Mouse (Mus musculus) hindbrain, embryonic 14.5 days (tissue): ENCODE measurements around the gene Trpv5. TPM values are rescaled to one million over a fixed set of nuclear protein-coding genes. Genes with fewer than 3 reads are reported as not detected.

ENCODE experiments used
- ATAC-seq: fragments of 200-750 bp; cut with Nextera tagmentation; 2 replicates; pipeline ENCODE4 v1.8.0; 2017; ENCODE audit warnings: moderate number of reproducible peaks, mild to moderate bottlenecking, moderate TSS enrichment, moderate library complexity; ENCODE audit not compliant: low FRiP score
- DNase-seq: peaks from one replicate; pipeline ENCODE4 v3.0.0-alpha.2; 2015; ENCODE audit warnings: low spot score
- H3K27ac ChIP-seq: fragments of 300-500 bp; sonication (generic); 2 replicates; pipeline ENCODE4 v1.5.1; 2014; ENCODE audit warnings: mild to moderate bottlenecking, moderate library complexity
- H3K27me3 ChIP-seq: fragments of 300-500 bp; sonication (generic); 2 replicates; pipeline ENCODE4 v1.6.1; 2014; ENCODE audit warnings: mild to moderate bottlenecking, low read length, mixed read lengths; ENCODE audit not compliant: control insufficient read depth, insufficient read depth
- H3K36me3 ChIP-seq: fragments of 300-500 bp; sonication (generic); replicated peaks from 2 replicates; pipeline ENCODE4 v1.6.1; 2014; ENCODE audit not compliant: control insufficient read depth, insufficient read depth
- H3K4me1 ChIP-seq: fragments of 300-500 bp; sonication (generic); replicated peaks from 2 replicates; pipeline ENCODE4 v1.6.1; 2014; ENCODE audit warnings: antibody characterized with exemption, low read length, mixed read lengths; ENCODE audit not compliant: control insufficient read depth, insufficient read depth
- H3K4me2 ChIP-seq: fragments of 300-500 bp; sonication (generic); replicated peaks from 2 replicates; pipeline ENCODE4 v1.6.1; 2014; ENCODE audit warnings: mild to moderate bottlenecking, moderate library complexity
- H3K4me3 ChIP-seq: fragments of 300-500 bp; sonication (generic); replicated peaks from 2 replicates; pipeline ENCODE4 v1.5.1; 2014; ENCODE audit warnings: mild to moderate bottlenecking, low read length
- H3K9ac ChIP-seq: fragments of 300-500 bp; sonication (generic); 2 replicates; pipeline ENCODE4 v1.6.1; 2014
- H3K9me3 ChIP-seq: fragments of 300-500 bp; sonication (generic); 2 replicates; pipeline ENCODE4 v1.6.1; 2016; ENCODE audit warnings: low read length; ENCODE audit not compliant: control insufficient read depth
- WGBS: fragments of 180-500 bp; shearing (Covaris S2); extraction: QIAGEN DNeasy Blood & Tissue Kit; methylation state at CpG from one replicate; pipeline ENCODE4 v1.1.7; 2014; 5-methylcytosine and 5-hydroxymethylcytosine counted together
- polyA plus RNA-seq: library from polyadenylated mRNA; unstranded; fragments of >200 nt; fragmentation: Nextera tagmentation; extraction: Ambion mirVana; gene quantifications from 2 replicates; pipeline ENCODE4 v1.2.1, GENCODE M21; 2014

Trpv5 gene
- polyA plus RNA-seq, 1 experiment from 2014 or later: not detected

GRCm38 (mm10) chr6:41646220-41646619, 34.3 kb downstream of the Trpv5 start:
- no peak overlapping the region for H3K27ac ChIP-seq
- ATAC-seq: no peak
- H3K4me2 ChIP-seq: no peak overlapping the region
- H3K9ac ChIP-seq: no peak overlapping the region
- WGBS: 91% methylated on average over 3 of the region's 3 CpGs
- H3K4me3 ChIP-seq: no peak overlapping the region
- no peaks in the 10 kb centered on the region for H3K9me3 ChIP-seq
- no peak for DNase-seq
- H3K4me1 ChIP-seq: no peaks in the 10 kb centered on the region
- no peaks in the 10 kb centered on the region for H3K27me3 ChIP-seq
- no peaks in the 10 kb centered on the region for H3K36me3 ChIP-seq

- H3K27me3 ChIP-seq: no peaks in the 10 kb centered on the region
Measured at GRCm38 (mm10) chr6:41643227-41643626, 37.3 kb downstream of the Trpv5 start.

GRCm38 (mm10) chr6:41642765-41643164, 37.8 kb downstream of the Trpv5 start:
- DNase-seq (no peak), ATAC-seq (no peak)
- Histone ChIP-seq H3K4me3 (no peak overlapping the region), H3K9ac (no peak overlapping the region), H3K27ac (no peak overlapping the region), H3K4me2 (no peak overlapping the region), H3K4me1 (no peaks in the 10 kb centered on the region), H3K27me3 (no peaks in the 10 kb centered on the region), H3K36me3 (no peaks in the 10 kb centered on the region), H3K9me3 (no peaks in the 10 kb centered on the region)
- WGBS: 90% methylated on average over 4 of the region's 4 CpGs

More at GRCm38 (mm10) chr6:41643227-41643626, 37.3 kb downstream of the Trpv5 start:
- Histone ChIP-seq H3K9me3 (no peaks in the 10 kb centered on the region), H3K9ac (no peak overlapping the region), H3K4me3 (no peak overlapping the region), H3K27ac (no peak overlapping the region), H3K4me1 (no peaks in the 10 kb centered on the region), H3K36me3 (no peaks in the 10 kb centered on the region), H3K4me2 (no peak overlapping the region)
- 90% methylated on average over 3 of the region's 3 CpGs for WGBS
- DNase-seq: no peak
- ATAC-seq: no peak

DNA sequence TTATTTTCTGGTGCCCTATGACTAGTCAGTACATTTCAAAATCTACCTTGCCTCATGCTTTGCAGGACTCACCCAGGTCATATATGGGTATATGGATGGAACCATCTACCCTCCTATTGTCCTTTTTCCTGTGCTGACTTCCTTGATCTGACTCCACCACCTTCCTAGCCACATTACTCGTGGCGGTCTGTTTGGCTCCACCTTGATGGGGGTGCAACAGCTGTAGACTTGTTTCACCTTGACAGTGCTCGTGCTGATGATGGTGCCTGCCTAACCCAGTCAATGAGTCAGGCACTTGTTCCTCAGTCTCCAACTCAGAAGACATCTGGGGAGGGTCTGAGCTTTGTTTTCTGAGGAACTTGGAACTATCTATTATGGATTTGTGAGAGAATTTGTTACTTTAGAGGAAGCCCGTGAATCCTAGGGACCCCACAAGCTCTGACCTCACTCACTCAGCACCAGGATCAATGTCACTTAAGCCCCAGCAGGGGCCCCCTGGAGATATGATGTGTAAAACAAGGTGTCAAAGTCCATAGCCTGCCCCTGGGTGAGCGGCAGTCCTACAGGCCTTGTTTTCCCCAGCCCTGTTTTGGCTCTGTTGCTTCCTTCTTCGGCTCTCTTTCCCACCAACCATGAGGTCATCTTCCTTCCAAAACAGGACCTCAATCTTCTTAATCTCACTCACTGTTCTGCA, 39.2 kb downstream of the Trpv5 start:
- Histone ChIP-seq H3K4me1 (no peaks in the 10 kb centered on the region), H3K9me3 (no peaks in the 10 kb centered on the region), H3K4me2 (no peak overlapping the region), H3K9ac (no peak overlapping the region), H3K4me3 (no peak overlapping the region), H3K27me3 (no peaks in the 10 kb centered on the region), H3K27ac (no peak overlapping the region), H3K36me3 (no peaks in the 10 kb centered on the region)
- 80% methylated on average over 6 of the region's 6 CpGs for WGBS
- ATAC-seq: no peak
- DNase-seq: no peak

DNA sequence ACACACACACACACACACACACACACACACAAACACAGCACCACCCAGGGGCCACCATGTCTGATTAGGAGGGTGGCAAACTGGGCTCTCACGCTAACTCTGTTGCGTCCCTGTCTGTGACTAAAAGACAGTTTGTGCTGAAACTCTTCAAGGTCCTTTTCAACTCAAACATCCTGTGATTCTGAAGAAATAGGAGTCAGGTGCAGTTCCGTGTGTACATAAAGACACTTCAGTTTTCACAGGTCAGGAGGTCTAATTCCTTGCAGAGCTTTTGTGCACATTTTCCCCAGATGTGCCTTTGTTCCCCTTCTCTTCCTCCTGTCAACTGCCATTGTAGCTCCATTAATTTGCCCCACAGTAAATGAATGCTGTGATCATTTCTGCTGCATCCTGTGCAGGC, 40.1 kb downstream of the Trpv5 start:
- WGBS: 54% methylated on average over 3 of the region's 3 CpGs
- Histone ChIP-seq H3K4me3 (no peak overlapping the region), H3K36me3 (no peaks in the 10 kb centered on the region), H3K9ac (no peak overlapping the region), H3K27me3 (no peaks in the 10 kb centered on the region), H3K4me2 (no peak overlapping the region), H3K4me1 (no peaks in the 10 kb centered on the region), H3K9me3 (no peaks in the 10 kb centered on the region), H3K27ac (no peak overlapping the region)
- no peak for ATAC-seq
- no peak for DNase-seq

- ATAC-seq (no peak), DNase-seq (no peak)
- H3K36me3 ChIP-seq: no peaks in the 10 kb centered on the region
- no peaks in the 10 kb centered on the region for H3K27me3 ChIP-seq
- no peaks in the 10 kb centered on the region for H3K9me3 ChIP-seq
- no peak overlapping the region for H3K9ac ChIP-seq
- H3K4me1 ChIP-seq: no peaks in the 10 kb centered on the region
- H3K4me2 ChIP-seq: no peak overlapping the region
- H3K4me3 ChIP-seq: no peak overlapping the region
- WGBS: 85% methylated on average over 6 of the region's 6 CpGs
- H3K27ac ChIP-seq: no peak overlapping the region
Measured at GRCm38 (mm10) chr6:41637927-41638506, 42.6 kb downstream of the Trpv5 start.

- H3K4me3 ChIP-seq: no peak overlapping the region
- peak; percentile 29 for DNase-seq
- no peak overlapping the region for H3K4me2 ChIP-seq
- no peaks in the 10 kb centered on the region for H3K4me1 ChIP-seq
- no peaks in the 10 kb centered on the region for H3K27me3 ChIP-seq
- no peak for ATAC-seq
- 14% methylated on average over 1 of the region's 1 CpGs for WGBS
- no peaks in the 10 kb centered on the region for H3K36me3 ChIP-seq
- no peaks in the 10 kb centered on the region for H3K9me3 ChIP-seq
- H3K27ac ChIP-seq: no peak overlapping the region
- H3K9ac ChIP-seq: no peak overlapping the region
Measured at GRCm38 (mm10) chr6:41637393-41637792, 43.2 kb downstream of the Trpv5 start.

- Histone ChIP-seq H3K9me3 (no peaks in the 10 kb centered on the region), H3K9ac (no peak within 1 kb of the TSS), H3K36me3 (no peaks in the 10 kb centered on the region), H3K27ac (no peak within 1 kb of the TSS), H3K4me3 (no peak within 1 kb of the TSS), H3K27me3 (no peaks in the 10 kb centered on the region), H3K4me2 (no peak within 1 kb of the TSS), H3K4me1 (no peaks in the 10 kb centered on the region)
- 28% methylated on average over 5 of the region's 5 CpGs for WGBS
- DNase-seq (no peak), ATAC-seq (no peak)
Measured at GRCm38 (mm10) chr6:41636178-41636577, 44.4 kb downstream of the Trpv5 start, which contains the start of gene Trpv6. Gene Trpv6 (minus strand): TSS chr6:41636405.

DNA sequence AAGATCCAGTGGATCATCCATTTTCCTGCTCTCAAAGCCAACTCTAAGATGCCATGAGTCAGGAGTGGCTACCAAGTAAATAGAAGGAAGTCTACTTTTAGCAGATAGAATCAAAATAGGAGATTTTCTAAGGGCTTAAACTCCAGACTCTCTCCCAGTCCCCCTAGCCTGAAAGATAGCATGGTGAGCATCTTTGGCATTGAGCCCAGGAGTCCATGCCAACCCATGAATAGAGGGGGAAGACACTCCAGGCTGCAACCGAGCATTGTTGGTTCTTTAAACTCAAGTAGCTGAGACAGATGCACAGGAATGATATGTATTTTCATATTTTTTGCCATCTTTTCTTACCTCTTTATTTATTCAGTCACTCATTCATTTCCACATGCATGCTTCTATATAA, 45.4 kb downstream of the Trpv5 start:
- Histone ChIP-seq H3K9ac (no peak overlapping the region), H3K36me3 (no peaks in the 10 kb centered on the region), H3K4me3 (no peak overlapping the region), H3K4me1 (no peaks in the 10 kb centered on the region), H3K27ac (no peak overlapping the region), H3K27me3 (no peaks in the 10 kb centered on the region), H3K9me3 (no peaks in the 10 kb centered on the region), H3K4me2 (no peak overlapping the region)
- DNase-seq (peak; percentile 34), ATAC-seq (no peak)
- 50% methylated on average over 1 of the region's 1 CpGs for WGBS
